Mouse (Mus musculus): ENCODE results near the gene Wnt10b. TPM values are rescaled to one million over a fixed set of nuclear protein-coding genes. Genes with fewer than 3 reads are reported as not detected.
A peak's percentile ranks its signal among the peaks of the same experiment; 100 is the strongest.

Wnt10b gene
- polyA plus RNA-seq, 1 experiment from 2014 or later, result 0.12 TPM

GRCm38 (mm10) chr15:98771813-98772425, 6.0 kb downstream of the Wnt10b start:
- Histone ChIP-seq H3K4me3 (ENCODE audit: low read depth, low read length) (0 out of 2 replicates have a peak overlapping the region, but pooled peaks have one; percentile 18), H3K27ac (ENCODE audit: low read depth) (no peak overlapping the region), H3K4me2 (ENCODE audit: low read length) (peak overlapping the region; percentile 45), H3K36me3 (ENCODE audit: control insufficient read depth, insufficient read depth, low read length) (no peaks in the 10 kb centered on the region), H3K9me3 (ENCODE audit: control insufficient read depth, low read length) (no peaks in the 10 kb centered on the region), H3K9ac (ENCODE audit: low read length) (no peak overlapping the region), H3K4me1 (replicated peaks; ENCODE audit: control insufficient read depth, insufficient read depth, low read length) (peaks cover 3% of the 10 kb centered on the region; the same call in 1 of the 2 replicates), H3K27me3 (replicated peaks; ENCODE audit: control insufficient read depth, insufficient read depth, low read length) (peaks cover 84% of the 10 kb centered on the region)
- WGBS, result 4% methylated on average over 12 of the region's 12 CpGs
- no peak for ATAC-seq (replicated peaks; ENCODE audit: low FRiP score, low TSS enrichment, low read depth)
- no peak for DNase-seq (ENCODE audit: low spot score)

GRCm38 (mm10) chr15:98768259-98768658, 9.7 kb downstream of the Wnt10b start:
- H3K4me3 ChIP-seq (ENCODE audit: low read depth, low read length), result no peak overlapping the region
- H3K27me3 ChIP-seq (replicated peaks; ENCODE audit: control insufficient read depth, insufficient read depth, low read length), result peaks cover 51% of the 10 kb centered on the region
- ATAC-seq (replicated peaks; ENCODE audit: low FRiP score, low TSS enrichment, low read depth), result no peak
- H3K4me1 ChIP-seq (replicated peaks; ENCODE audit: control insufficient read depth, insufficient read depth, low read length), result peaks cover 8% of the 10 kb centered on the region; the same call in 1 of the 2 replicates
- DNase-seq (ENCODE audit: low spot score), result no peak
- H3K36me3 ChIP-seq (ENCODE audit: control insufficient read depth, insufficient read depth, low read length), result no peaks in the 10 kb centered on the region
- no peak overlapping the region for H3K27ac ChIP-seq (ENCODE audit: low read depth)
- no peak overlapping the region for H3K4me2 ChIP-seq (ENCODE audit: low read length)
- no peak overlapping the region for H3K9ac ChIP-seq (ENCODE audit: low read length)
- 35% methylated on average over 5 of the region's 5 CpGs for WGBS
- H3K9me3 ChIP-seq (ENCODE audit: control insufficient read depth, low read length), result no peaks in the 10 kb centered on the region

GRCm38 (mm10) chr15:98765929-98766328, 12.0 kb downstream of the Wnt10b start:
- peaks cover 28% of the 10 kb centered on the region for H3K27me3 ChIP-seq (replicated peaks; ENCODE audit: control insufficient read depth, insufficient read depth, low read length)
- peaks cover 10% of the 10 kb centered on the region; the same call in 1 of the 2 replicates for H3K4me1 ChIP-seq (replicated peaks; ENCODE audit: control insufficient read depth, insufficient read depth, low read length)
- no peak for ATAC-seq (replicated peaks; ENCODE audit: low FRiP score, low TSS enrichment, low read depth)

GRCm38 (mm10) chr15:98762670-98763529, 15.1 kb downstream of the Wnt10b start, which contains the start of gene Arf3:
TSS of gene Arf3 (minus strand) at chr15:98763214.
- H3K36me3 ChIP-seq (ENCODE audit: control insufficient read depth, insufficient read depth, low read length), result peaks cover 19% of the 10 kb centered on the region
- peak within 1 kb of the TSS; percentile 91 for H3K4me3 ChIP-seq (ENCODE audit: low read depth, low read length)
- H3K4me1 ChIP-seq (replicated peaks; ENCODE audit: control insufficient read depth, insufficient read depth, low read length), result peaks cover 10% of the 10 kb centered on the region; the same call in 1 of the 2 replicates
- DNase-seq (ENCODE audit: low spot score) (peak; percentile 97), ATAC-seq (replicated peaks; ENCODE audit: low FRiP score, low TSS enrichment, low read depth) (peak; percentile 94)
- H3K27me3 ChIP-seq (replicated peaks; ENCODE audit: control insufficient read depth, insufficient read depth, low read length), result peaks cover 6% of the 10 kb centered on the region; the same call in 1 of the 2 replicates
- H3K27ac ChIP-seq (ENCODE audit: low read depth), result peak within 1 kb of the TSS; percentile 67
- H3K9ac ChIP-seq (ENCODE audit: low read length), result peak within 1 kb of the TSS; percentile 85
- no peaks in the 10 kb centered on the region for H3K9me3 ChIP-seq (ENCODE audit: control insufficient read depth, low read length)
- peak within 1 kb of the TSS; percentile 76 for H3K4me2 ChIP-seq (ENCODE audit: low read length)
- WGBS, result under 1% methylated on average over 63 of the region's 76 CpGs

More at GRCm38 (mm10) chr15:98765929-98766328, 12.0 kb downstream of the Wnt10b start:
- H3K4me3 ChIP-seq (ENCODE audit: low read depth, low read length), result no peak overlapping the region
- WGBS, result 68% methylated on average over 4 of the region's 4 CpGs
- H3K9me3 ChIP-seq (ENCODE audit: control insufficient read depth, low read length), result no peaks in the 10 kb centered on the region
- H3K9ac ChIP-seq (ENCODE audit: low read length), result no peak overlapping the region
- H3K36me3 ChIP-seq (ENCODE audit: control insufficient read depth, insufficient read depth, low read length), result no peaks in the 10 kb centered on the region
- H3K4me2 ChIP-seq (ENCODE audit: low read length), result no peak overlapping the region
- DNase-seq (ENCODE audit: low spot score), result no peak
- H3K27ac ChIP-seq (ENCODE audit: low read depth), result no peak overlapping the region

GRCm38 (mm10) chr15:98762201-98762621, 15.7 kb downstream of the Wnt10b start:
- Histone ChIP-seq H3K9ac (ENCODE audit: low read length) (peak overlapping the region; percentile 85), H3K36me3 (ENCODE audit: control insufficient read depth, insufficient read depth, low read length) (peaks cover 20% of the 10 kb centered on the region), H3K4me1 (replicated peaks; ENCODE audit: control insufficient read depth, insufficient read depth, low read length) (peaks cover 10% of the 10 kb centered on the region; the same call in 1 of the 2 replicates), H3K27me3 (replicated peaks; ENCODE audit: control insufficient read depth, insufficient read depth, low read length) (peaks cover 4% of the 10 kb centered on the region; the same call in 1 of the 2 replicates), H3K4me3 (ENCODE audit: low read depth, low read length) (peak overlapping the region; percentile 91), H3K27ac (ENCODE audit: low read depth) (peak overlapping the region; percentile 67), H3K4me2 (ENCODE audit: low read length) (peak overlapping the region; percentile 76), H3K9me3 (ENCODE audit: control insufficient read depth, low read length) (no peaks in the 10 kb centered on the region)
- peak; percentile 87 for DNase-seq (ENCODE audit: low spot score)
- peak; percentile 83 for ATAC-seq (replicated peaks; ENCODE audit: low FRiP score, low TSS enrichment, low read depth)
- WGBS, result 0% methylated on average over 17 of the region's 24 CpGs

GRCm38 (mm10) chr15:98754125-98754524, 23.8 kb downstream of the Wnt10b start:
- no peaks in the 10 kb centered on the region for H3K27me3 ChIP-seq (replicated peaks; ENCODE audit: control insufficient read depth, insufficient read depth, low read length)
- H3K36me3 ChIP-seq (ENCODE audit: control insufficient read depth, insufficient read depth, low read length), result peaks cover 14% of the 10 kb centered on the region; the same call in 1 of the 2 replicates
- no peak overlapping the region for H3K27ac ChIP-seq (ENCODE audit: low read depth)
- WGBS, result 83% methylated on average over 2 of the region's 2 CpGs
- no peak overlapping the region for H3K4me2 ChIP-seq (ENCODE audit: low read length)
- DNase-seq (ENCODE audit: low spot score) (no peak), ATAC-seq (replicated peaks; ENCODE audit: low FRiP score, low TSS enrichment, low read depth) (no peak)
- H3K9me3 ChIP-seq (ENCODE audit: control insufficient read depth, low read length), result no peaks in the 10 kb centered on the region
- no peaks in the 10 kb centered on the region for H3K4me1 ChIP-seq (replicated peaks; ENCODE audit: control insufficient read depth, insufficient read depth, low read length)
- H3K9ac ChIP-seq (ENCODE audit: low read length), result no peak overlapping the region
- no peak overlapping the region for H3K4me3 ChIP-seq (ENCODE audit: low read depth, low read length)

GRCm38 (mm10) chr15:98753021-98753423, 24.9 kb downstream of the Wnt10b start:
- 62% methylated on average over 8 of the region's 8 CpGs for WGBS
- H3K9ac ChIP-seq (ENCODE audit: low read length), result no peak overlapping the region

GRCm38 (mm10) chr15:98749093-98749492, 28.9 kb downstream of the Wnt10b start:
- no peaks in the 10 kb centered on the region for H3K27me3 ChIP-seq (replicated peaks; ENCODE audit: control insufficient read depth, insufficient read depth, low read length)
- 92% methylated on average over 2 of the region's 2 CpGs for WGBS
- ATAC-seq (replicated peaks; ENCODE audit: low FRiP score, low TSS enrichment, low read depth), result no peak
- DNase-seq (ENCODE audit: low spot score), result no peak
- no peak overlapping the region for H3K4me2 ChIP-seq (ENCODE audit: low read length)
- no peaks in the 10 kb centered on the region for H3K36me3 ChIP-seq (ENCODE audit: control insufficient read depth, insufficient read depth, low read length)
- no peaks in the 10 kb centered on the region for H3K9me3 ChIP-seq (ENCODE audit: control insufficient read depth, low read length)
- H3K9ac ChIP-seq (ENCODE audit: low read length), result no peak overlapping the region
- no peak overlapping the region for H3K4me3 ChIP-seq (ENCODE audit: low read depth, low read length)
- no peak overlapping the region for H3K27ac ChIP-seq (ENCODE audit: low read depth)
- no peaks in the 10 kb centered on the region; the same call in 1 of the 2 replicates for H3K4me1 ChIP-seq (replicated peaks; ENCODE audit: control insufficient read depth, insufficient read depth, low read length)

More at GRCm38 (mm10) chr15:98753021-98753423, 24.9 kb downstream of the Wnt10b start:
- no peaks in the 10 kb centered on the region; the same call in 1 of the 2 replicates for H3K4me1 ChIP-seq (replicated peaks; ENCODE audit: control insufficient read depth, insufficient read depth, low read length)
- H3K4me3 ChIP-seq (ENCODE audit: low read depth, low read length), result no peak overlapping the region
- DNase-seq (ENCODE audit: low spot score) (no peak), ATAC-seq (replicated peaks; ENCODE audit: low FRiP score, low TSS enrichment, low read depth) (0 out of 2 replicates have a peak, but pooled peaks have one; percentile 36)
- H3K36me3 ChIP-seq (ENCODE audit: control insufficient read depth, insufficient read depth, low read length), result peaks cover 7% of the 10 kb centered on the region; the same call in 1 of the 2 replicates
- H3K27ac ChIP-seq (ENCODE audit: low read depth), result no peak overlapping the region
- no peaks in the 10 kb centered on the region for H3K27me3 ChIP-seq (replicated peaks; ENCODE audit: control insufficient read depth, insufficient read depth, low read length)
- no peaks in the 10 kb centered on the region for H3K9me3 ChIP-seq (ENCODE audit: control insufficient read depth, low read length)
- no peak overlapping the region for H3K4me2 ChIP-seq (ENCODE audit: low read length)

Measured in intestine, embryonic 14.5 days (tissue).